Mouse (Mus musculus): ENCODE measurements at regions not wholly inside any gene's neighbourhood (a gene's known extent, or its start where the extent isn't known, plus 50 kb on each side); places are given as distances from the start of the nearest gene placed in this dataset.

DNA sequence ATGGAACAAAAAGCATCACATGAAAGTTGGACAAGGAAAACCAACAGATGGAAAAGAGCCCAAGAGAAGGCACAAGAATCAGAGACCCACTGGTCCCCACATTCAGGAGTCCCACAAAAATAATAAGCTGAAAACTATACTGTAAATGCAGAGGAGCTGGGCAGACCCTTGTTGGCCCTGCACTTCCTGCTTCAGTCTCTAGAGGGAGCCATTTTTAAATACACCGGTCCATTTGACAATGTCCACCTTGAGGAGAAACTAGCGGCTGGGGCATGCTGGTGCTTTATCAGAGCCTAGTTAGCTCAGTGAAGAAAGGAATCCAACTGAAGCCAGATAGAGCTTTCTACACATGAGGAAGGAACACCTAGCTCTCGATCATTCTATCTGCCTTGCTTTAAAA is 90.1 kb upstream of the Tmem150c start:
- DNase-seq (ENCODE audit: extremely low read depth, low read depth, low spot score), result peak; percentile 29

GRCm38 (mm10) chr5:100248611-100249010 is 89.0 kb upstream of the Tmem150c start:
- Histone ChIP-seq H3K9ac (ENCODE audit: low read depth, low read length) (no peak overlapping the region), H3K4me3 (ENCODE audit: insufficient read depth, low read depth, low read length) (no peak overlapping the region), H3K27me3 (ENCODE audit: control insufficient read depth, insufficient read depth, low read length) (no peaks in the 10 kb centered on the region), H3K79me2 (ENCODE audit: control insufficient read depth, insufficient read depth, low read length) (no peaks in the 10 kb centered on the region), H3K27ac (replicated peaks; ENCODE audit: insufficient read depth, low read depth, low read length) (no peak overlapping the region), H3K36me3 (ENCODE audit: control insufficient read depth, insufficient read depth, low read length) (no peaks in the 10 kb centered on the region), H3K4me1 (ENCODE audit: control insufficient read depth, insufficient read depth, low read length) (no peaks in the 10 kb centered on the region)
- no peak for DNase-seq (ENCODE audit: extremely low read depth, low read depth, low spot score)
- TF ChIP-seq CTCF (IDR thresholded peaks at IDR 0.05; ENCODE audit: low read depth, low read length) (no peak), POLR2A (IDR thresholded peaks at IDR 0.05; ENCODE audit: extremely low read depth, insufficient read depth, low read length) (no peak)
- WGBS, result 69% methylated on average over 5 of the region's 5 CpGs

More for the DNA sequence above, 90.1 kb upstream of the Tmem150c start:
- H3K79me2 ChIP-seq (ENCODE audit: control insufficient read depth, insufficient read depth, low read length), result no peaks in the 10 kb centered on the region
- no peak overlapping the region for H3K4me3 ChIP-seq (ENCODE audit: insufficient read depth, low read depth, low read length)
- H3K9ac ChIP-seq (ENCODE audit: low read depth, low read length), result no peak overlapping the region
- H3K27ac ChIP-seq (replicated peaks; ENCODE audit: insufficient read depth, low read depth, low read length), result no peak overlapping the region
- H3K4me1 ChIP-seq (ENCODE audit: control insufficient read depth, insufficient read depth, low read length), result no peaks in the 10 kb centered on the region
- no peaks in the 10 kb centered on the region for H3K27me3 ChIP-seq (ENCODE audit: control insufficient read depth, insufficient read depth, low read length)
- no peaks in the 10 kb centered on the region for H3K36me3 ChIP-seq (ENCODE audit: control insufficient read depth, insufficient read depth, low read length)
- TF ChIP-seq POLR2A (IDR thresholded peaks at IDR 0.05; ENCODE audit: extremely low read depth, insufficient read depth, low read length), result no peak
- peak; percentile 60; the same call in 1 of the 2 replicates for TF ChIP-seq CTCF (IDR thresholded peaks at IDR 0.05; ENCODE audit: low read depth, low read length)
- 37% methylated on average over 3 of the region's 3 CpGs for WGBS

- Histone ChIP-seq H3K4me3 (ENCODE audit: insufficient read depth, low read depth, low read length) (no peak overlapping the region), H3K27me3 (ENCODE audit: control insufficient read depth, insufficient read depth, low read length) (no peaks in the 10 kb centered on the region), H3K9ac (ENCODE audit: low read depth, low read length) (no peak overlapping the region), H3K4me1 (ENCODE audit: control insufficient read depth, insufficient read depth, low read length) (no peaks in the 10 kb centered on the region), H3K79me2 (ENCODE audit: control insufficient read depth, insufficient read depth, low read length) (no peaks in the 10 kb centered on the region), H3K27ac (replicated peaks; ENCODE audit: insufficient read depth, low read depth, low read length) (no peak overlapping the region), H3K36me3 (ENCODE audit: control insufficient read depth, insufficient read depth, low read length) (no peaks in the 10 kb centered on the region)
- no peak for DNase-seq (ENCODE audit: extremely low read depth, low read depth, low spot score)
- 99% methylated on average over 2 of the region's 2 CpGs for WGBS
- TF ChIP-seq POLR2A (IDR thresholded peaks at IDR 0.05; ENCODE audit: extremely low read depth, insufficient read depth, low read length), result no peak
- no peak for TF ChIP-seq CTCF (IDR thresholded peaks at IDR 0.05; ENCODE audit: low read depth, low read length)
These were observed 87.1 kb upstream of the Tmem150c start for GRCm38 (mm10) chr5:100246709-100247108.

DNA sequence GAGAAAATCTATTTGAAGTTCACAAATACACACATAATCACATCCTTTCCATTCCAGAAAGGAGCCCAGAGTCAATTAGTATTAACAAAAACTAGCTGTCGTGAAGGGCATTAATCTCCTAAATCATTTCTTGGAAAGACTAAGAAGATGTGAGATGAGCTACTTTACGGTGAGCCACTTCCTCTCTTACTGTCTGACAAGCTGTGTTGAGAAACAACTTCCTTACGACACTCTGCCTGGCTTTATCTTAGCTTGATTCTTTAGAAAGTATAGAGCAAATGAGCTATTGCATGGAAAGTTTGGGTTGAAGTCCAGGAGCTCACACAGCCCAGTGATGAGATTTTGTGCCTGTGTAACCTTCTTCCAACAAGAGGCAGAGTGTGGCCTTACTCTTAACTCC is 85.2 kb upstream of the Tmem150c start:
- WGBS, result 63% methylated on average over 3 of the region's 3 CpGs
- H3K4me1 ChIP-seq (ENCODE audit: control insufficient read depth, insufficient read depth, low read length), result no peaks in the 10 kb centered on the region

GRCm38 (mm10) chr5:100240876-100241275 is 81.3 kb upstream of the Tmem150c start:
- TF ChIP-seq CTCF (IDR thresholded peaks at IDR 0.05; ENCODE audit: low read depth, low read length) (peak; percentile 62), POLR2A (IDR thresholded peaks at IDR 0.05; ENCODE audit: extremely low read depth, insufficient read depth, low read length) (no peak)
- Histone ChIP-seq H3K27me3 (ENCODE audit: control insufficient read depth, insufficient read depth, low read length) (no peaks in the 10 kb centered on the region), H3K4me1 (ENCODE audit: control insufficient read depth, insufficient read depth, low read length) (no peaks in the 10 kb centered on the region), H3K36me3 (ENCODE audit: control insufficient read depth, insufficient read depth, low read length) (no peaks in the 10 kb centered on the region), H3K4me3 (ENCODE audit: insufficient read depth, low read depth, low read length) (no peak overlapping the region), H3K79me2 (ENCODE audit: control insufficient read depth, insufficient read depth, low read length) (no peaks in the 10 kb centered on the region), H3K27ac (replicated peaks; ENCODE audit: insufficient read depth, low read depth, low read length) (no peak overlapping the region), H3K9ac (ENCODE audit: low read depth, low read length) (no peak overlapping the region)
- 55% methylated on average over 6 of the region's 6 CpGs for WGBS
- DNase-seq (ENCODE audit: extremely low read depth, low read depth, low spot score), result peak; percentile 7

More for the DNA sequence above, 85.2 kb upstream of the Tmem150c start:
- H3K9ac ChIP-seq (ENCODE audit: low read depth, low read length), result no peak overlapping the region
- H3K27ac ChIP-seq (replicated peaks; ENCODE audit: insufficient read depth, low read depth, low read length), result no peak overlapping the region
- no peak for DNase-seq (ENCODE audit: extremely low read depth, low read depth, low spot score)
- TF ChIP-seq CTCF (IDR thresholded peaks at IDR 0.05; ENCODE audit: low read depth, low read length) (no peak), POLR2A (IDR thresholded peaks at IDR 0.05; ENCODE audit: extremely low read depth, insufficient read depth, low read length) (no peak)
- no peaks in the 10 kb centered on the region for H3K27me3 ChIP-seq (ENCODE audit: control insufficient read depth, insufficient read depth, low read length)
- H3K36me3 ChIP-seq (ENCODE audit: control insufficient read depth, insufficient read depth, low read length), result no peaks in the 10 kb centered on the region
- no peaks in the 10 kb centered on the region for H3K79me2 ChIP-seq (ENCODE audit: control insufficient read depth, insufficient read depth, low read length)
- H3K4me3 ChIP-seq (ENCODE audit: insufficient read depth, low read depth, low read length), result no peak overlapping the region

- no peak for TF ChIP-seq CTCF (IDR thresholded peaks at IDR 0.05; ENCODE audit: low read depth, low read length)
- TF ChIP-seq POLR2A (IDR thresholded peaks at IDR 0.05; ENCODE audit: extremely low read depth, insufficient read depth, low read length), result no peak
- no peaks in the 10 kb centered on the region for H3K27me3 ChIP-seq (ENCODE audit: control insufficient read depth, insufficient read depth, low read length)
- DNase-seq (ENCODE audit: extremely low read depth, low read depth, low spot score), result no peak
- no peaks in the 10 kb centered on the region for H3K4me1 ChIP-seq (ENCODE audit: control insufficient read depth, insufficient read depth, low read length)
- H3K4me3 ChIP-seq (ENCODE audit: insufficient read depth, low read depth, low read length), result no peak overlapping the region
- H3K79me2 ChIP-seq (ENCODE audit: control insufficient read depth, insufficient read depth, low read length), result no peaks in the 10 kb centered on the region
- H3K27ac ChIP-seq (replicated peaks; ENCODE audit: insufficient read depth, low read depth, low read length), result no peak overlapping the region
- 79% methylated on average over 7 of the region's 7 CpGs for WGBS
- H3K9ac ChIP-seq (ENCODE audit: low read depth, low read length), result no peak overlapping the region
- H3K36me3 ChIP-seq (ENCODE audit: control insufficient read depth, insufficient read depth, low read length), result no peaks in the 10 kb centered on the region
These were observed 80.0 kb upstream of the Tmem150c start for GRCm38 (mm10) chr5:100239632-100240031.

All from liver, adult 2 months (tissue).